Comparison of ENCODE assay signal across 19 mouse cellular contexts in genomic region chr6:21805013-21805570, GRCm38 (mm10). TPM values are rescaled to one million over a fixed set of nuclear protein-coding genes. Genes with fewer than 3 reads are reported as not detected.
DNase-seq lines count a peak whose midpoint lies in the region; ATAC-seq lines count a peak whose summit lies in the region.
"Had no signal": no experiment of that assay in that cellular context is flagged by ENCODE, and none has a peak within 500 bp of the region (broad histone marks: within the 10 kb centered on the region; RNA-seq: fewer than 3 reads in every experiment).

No protein-coding gene starts in this region.

- ATAC-seq in kidney, embryonic 15.5 days (replicated peaks; ENCODE audit: low FRiP score) = no peak
- peak; percentile 56 for ATAC-seq in lung, embryonic 16.5 days (ENCODE audit: low read depth)
- ATAC-seq in forebrain, embryonic 16.5 days = no peak
- ATAC-seq: forebrain, embryonic 13.5 days; midbrain, embryonic 15.5 days had no signal

- peaks cover 12% of the 10 kb centered on the region; the same call in 1 of the 2 replicates for H3K36me3 ChIP-seq in kidney, embryonic 15.5 days
- no peaks in the 10 kb centered on the region for H3K36me3 ChIP-seq in lung, embryonic 16.5 days (ENCODE audit: control insufficient read depth, insufficient read depth, low read length)
- H3K36me3 ChIP-seq in forebrain, embryonic 16.5 days (ENCODE audit: control insufficient read depth, insufficient read depth) = no peaks in the 10 kb centered on the region
- H3K36me3 ChIP-seq: midbrain, embryonic 15.5 days had no signal

- H3K4me1 ChIP-seq in kidney, embryonic 15.5 days = peaks cover 10% of the 10 kb centered on the region; the same call in 1 of the 2 replicates
- peaks cover 16% of the 10 kb centered on the region for H3K4me1 ChIP-seq in lung, embryonic 16.5 days (replicated peaks; ENCODE audit: control insufficient read depth, insufficient read depth, low read length)
- no peaks in the 10 kb centered on the region for H3K4me1 ChIP-seq in forebrain, embryonic 16.5 days (replicated peaks; ENCODE audit: control insufficient read depth, insufficient read depth, low read length)
- H3K4me1 ChIP-seq: midbrain, embryonic 15.5 days; neural tube, embryonic 15.5 days; stomach, embryonic 15.5 days had no signal

- H3K4me2 ChIP-seq in kidney, embryonic 15.5 days = no peak overlapping the region
- H3K4me2 ChIP-seq in lung, embryonic 16.5 days (ENCODE audit: low read depth, low read length) = no peak overlapping the region
- H3K4me2 ChIP-seq in forebrain, embryonic 16.5 days (ENCODE audit: low read length) = no peak overlapping the region
- H3K4me2 ChIP-seq: forebrain, embryonic 13.5 days; midbrain, embryonic 15.5 days; neural tube, embryonic 15.5 days; stomach, embryonic 15.5 days had no signal

- H3K27me3 ChIP-seq in kidney, embryonic 15.5 days = no peaks in the 10 kb centered on the region
- H3K27me3 ChIP-seq in lung, embryonic 16.5 days (ENCODE audit: control insufficient read depth, insufficient read depth, low read depth, low read length) = no peaks in the 10 kb centered on the region
- no peaks in the 10 kb centered on the region for H3K27me3 ChIP-seq in forebrain, embryonic 16.5 days (replicated peaks; ENCODE audit: control insufficient read depth, insufficient read depth, low read length)
- H3K27me3 ChIP-seq: forebrain, embryonic 13.5 days; midbrain, embryonic 15.5 days; neural tube, embryonic 15.5 days; stomach, embryonic 15.5 days had no signal

- peak overlapping the region; percentile 58; the same call in 1 of the 2 replicates for H3K27ac ChIP-seq in kidney, embryonic 15.5 days
- H3K27ac ChIP-seq in lung, embryonic 16.5 days (ENCODE audit: low read length) = peak overlapping the region; percentile 63
- no peak overlapping the region for H3K27ac ChIP-seq in forebrain, embryonic 16.5 days (ENCODE audit: low read length)
- H3K27ac ChIP-seq: forebrain, embryonic 13.5 days; midbrain, embryonic 15.5 days; stomach, embryonic 15.5 days had no signal

- no peaks in the 10 kb centered on the region for H3K9me3 ChIP-seq in kidney, embryonic 15.5 days (replicated peaks)
- H3K9me3 ChIP-seq in lung, embryonic 16.5 days (ENCODE audit: control insufficient read depth, low read length) = no peaks in the 10 kb centered on the region
- H3K9me3 ChIP-seq in forebrain, embryonic 16.5 days (ENCODE audit: control insufficient read depth, low read length) = no peaks in the 10 kb centered on the region
- H3K9me3 ChIP-seq: forebrain, embryonic 13.5 days; midbrain, embryonic 15.5 days; neural tube, embryonic 15.5 days; stomach, embryonic 15.5 days had no signal

- no peak overlapping the region for H3K9ac ChIP-seq in kidney, embryonic 15.5 days
- H3K9ac ChIP-seq in lung, embryonic 16.5 days (ENCODE audit: low read length) = no peak overlapping the region
- H3K9ac ChIP-seq in forebrain, embryonic 16.5 days (replicated peaks; ENCODE audit: low read depth, low read length) = no peak overlapping the region
- H3K9ac ChIP-seq: forebrain, embryonic 13.5 days; midbrain, embryonic 15.5 days; neural tube, embryonic 15.5 days; stomach, embryonic 15.5 days had no signal

- H3K4me3 ChIP-seq in kidney, embryonic 15.5 days (replicated peaks) = no peak overlapping the region
- no peak overlapping the region for H3K4me3 ChIP-seq in lung, embryonic 16.5 days (ENCODE audit: low read length)
- H3K4me3 ChIP-seq in forebrain, embryonic 16.5 days (replicated peaks; ENCODE audit: low read length) = no peak overlapping the region
- H3K4me3 ChIP-seq: erythroblast, embryonic 14.5 days; forebrain, embryonic 13.5 days; midbrain, embryonic 15.5 days; neural tube, embryonic 15.5 days; stomach, embryonic 15.5 days had no signal

- DNase-seq in kidney, postnatal 10 days = no peak
- no peak for DNase-seq in lung, adult 18-20 months
- peak; percentile 50 for DNase-seq in ZHBTc4 (ENCODE audit: low read depth, low spot score)
- no peak for DNase-seq in ovary, postnatal 36 days (ENCODE audit: low spot score)
- DNase-seq: cerebellum, adult 8-10 months; gastrocnemius, postnatal 10 days; kidney, adult 11 months; kidney, postnatal 25 days; right cerebral cortex, postnatal 14 days; thymus, adult 18-20 months; thymus, postnatal 4 days had no signal

- 71% methylated on average over 7 of the region's 7 CpGs for WGBS in kidney, embryonic 15.5 days
- WGBS in lung, embryonic 16.5 days = 64% methylated on average over 7 of the region's 7 CpGs
- WGBS in forebrain, embryonic 16.5 days = 79% methylated on average over 7 of the region's 7 CpGs

RNA-seq across cellular contexts. Expression of gene Tspan12, which starts 47.2 kb away (rescaled TPM):
- 58.5 and 62.6 TPM in 2 replicates for polyA plus RNA-seq in kidney, embryonic 15.5 days (2015; fragmentation: Nextera tagmentation; extraction: Ambion mirVana)
- polyA plus RNA-seq in lung, embryonic 16.5 days (2015; fragmentation: Nextera tagmentation; extraction: Ambion mirVana) = 58.2 and 59.4 TPM in 2 replicates
- 51.7 and 63.0 TPM in 2 replicates for polyA plus RNA-seq in forebrain, embryonic 16.5 days (2015; fragmentation: Nextera tagmentation; extraction: Ambion mirVana)
- polyA plus RNA-seq: erythroblast, embryonic 14.5 days had no signal
